Mouse (Mus musculus): ENCODE measurements around the gene Ldha. TPM values are rescaled to one million over a fixed set of nuclear protein-coding genes. Genes with fewer than 3 reads are reported as not detected.
"Not testable (repeated sequence)": the region's sequence is repeated elsewhere in the genome, so short reads cannot be mapped to it uniquely, and the experiment has no call there.

The Ldha gene
- polyA plus RNA-seq, 1 experiment from 2014 or later: 701 TPM

- 81% methylated on average over 20 of the region's 20 CpGs for WGBS
- Histone ChIP-seq H3K36me3 (ENCODE audit: control insufficient read depth, insufficient read depth, low read length) (peaks cover 14% of the 10 kb centered on the region), H3K4me3 (ENCODE audit: low read depth, low read length) (no peak overlapping the region), H3K27me3 (ENCODE audit: control insufficient read depth, insufficient read depth, low read depth, low read length) (no peaks in the 10 kb centered on the region), H3K4me1 (ENCODE audit: control insufficient read depth, insufficient read depth, low read length) (no peaks in the 10 kb centered on the region), H3K4me2 (ENCODE audit: low read length) (no peak overlapping the region), H3K9ac (ENCODE audit: low read depth, low read length) (no peak overlapping the region), H3K27ac (ENCODE audit: low read length) (no peak overlapping the region), H3K9me3 (replicated peaks; ENCODE audit: control insufficient read depth, low read length, poor library complexity, severe bottlenecking) (no peaks in the 10 kb centered on the region)
- no peak for ATAC-seq
Observed at GRCm38 (mm10) chr7:46827046-46827802, 14.1 kb upstream of the Ldha start.

GRCm38 (mm10) chr7:46827803-46828184 is 13.5 kb upstream of the Ldha start:
- no peaks in the 10 kb centered on the region for H3K9me3 ChIP-seq (replicated peaks; ENCODE audit: control insufficient read depth, low read length, poor library complexity, severe bottlenecking)

GRCm38 (mm10) chr7:46829911-46830310 is 11.4 kb upstream of the Ldha start:
- H3K4me3 ChIP-seq (ENCODE audit: low read depth, low read length): no peak overlapping the region
- no peak for ATAC-seq
- no peaks in the 10 kb centered on the region for H3K36me3 ChIP-seq (ENCODE audit: control insufficient read depth, insufficient read depth, low read length)
- H3K27ac ChIP-seq (ENCODE audit: low read length): no peak overlapping the region
- 90% methylated on average over 12 of the region's 12 CpGs for WGBS
- no peak overlapping the region for H3K9ac ChIP-seq (ENCODE audit: low read depth, low read length)
- H3K4me1 ChIP-seq (ENCODE audit: control insufficient read depth, insufficient read depth, low read length): no peaks in the 10 kb centered on the region
- no peaks in the 10 kb centered on the region for H3K9me3 ChIP-seq (replicated peaks; ENCODE audit: control insufficient read depth, low read length, poor library complexity, severe bottlenecking)
- H3K27me3 ChIP-seq (ENCODE audit: control insufficient read depth, insufficient read depth, low read depth, low read length): no peaks in the 10 kb centered on the region
- no peak overlapping the region for H3K4me2 ChIP-seq (ENCODE audit: low read length)

More at GRCm38 (mm10) chr7:46827803-46828184, 13.5 kb upstream of the Ldha start:
- no peaks in the 10 kb centered on the region for H3K4me1 ChIP-seq (ENCODE audit: control insufficient read depth, insufficient read depth, low read length)
- no peak overlapping the region for H3K4me2 ChIP-seq (ENCODE audit: low read length)
- H3K9ac ChIP-seq (ENCODE audit: low read depth, low read length): no peak overlapping the region
- no peak for ATAC-seq
- no peak overlapping the region for H3K4me3 ChIP-seq (ENCODE audit: low read depth, low read length)
- peaks cover 9% of the 10 kb centered on the region for H3K36me3 ChIP-seq (ENCODE audit: control insufficient read depth, insufficient read depth, low read length)
- H3K27me3 ChIP-seq (ENCODE audit: control insufficient read depth, insufficient read depth, low read depth, low read length): no peaks in the 10 kb centered on the region
- WGBS: 90% methylated on average over 2 of the region's 2 CpGs
- H3K27ac ChIP-seq (ENCODE audit: low read length): no peak overlapping the region

GRCm38 (mm10) chr7:46830799-46831590 is 10.3 kb upstream of the Ldha start:
- Histone ChIP-seq H3K27ac (ENCODE audit: low read length) (no peak overlapping the region), H3K4me2 (ENCODE audit: low read length) (no peak overlapping the region), H3K36me3 (ENCODE audit: control insufficient read depth, insufficient read depth, low read length) (no peaks in the 10 kb centered on the region), H3K4me3 (ENCODE audit: low read depth, low read length) (no peak overlapping the region), H3K4me1 (ENCODE audit: control insufficient read depth, insufficient read depth, low read length) (no peaks in the 10 kb centered on the region), H3K9ac (ENCODE audit: low read depth, low read length) (no peak overlapping the region), H3K27me3 (ENCODE audit: control insufficient read depth, insufficient read depth, low read depth, low read length) (no peaks in the 10 kb centered on the region), H3K9me3 (replicated peaks; ENCODE audit: control insufficient read depth, low read length, poor library complexity, severe bottlenecking) (no peaks in the 10 kb centered on the region)
- WGBS: 65% methylated on average over 13 of the region's 13 CpGs
- ATAC-seq: no peak

- Histone ChIP-seq H3K9me3 (replicated peaks; ENCODE audit: control insufficient read depth, low read length, poor library complexity, severe bottlenecking) (no peaks in the 10 kb centered on the region), H3K27ac (ENCODE audit: low read length) (no peak overlapping the region), H3K4me3 (ENCODE audit: low read depth, low read length) (no peak overlapping the region), H3K4me1 (ENCODE audit: control insufficient read depth, insufficient read depth, low read length) (no peaks in the 10 kb centered on the region), H3K9ac (ENCODE audit: low read depth, low read length) (no peak overlapping the region), H3K27me3 (ENCODE audit: control insufficient read depth, insufficient read depth, low read depth, low read length) (no peaks in the 10 kb centered on the region), H3K36me3 (ENCODE audit: control insufficient read depth, insufficient read depth, low read length) (no peaks in the 10 kb centered on the region), H3K4me2 (ENCODE audit: low read length) (no peak overlapping the region)
- no peak for ATAC-seq
- 87% methylated on average over 8 of the region's 8 CpGs for WGBS
Observed at GRCm38 (mm10) chr7:46831693-46832092, 9.6 kb upstream of the Ldha start.

- H3K4me1 ChIP-seq (ENCODE audit: control insufficient read depth, insufficient read depth, low read length); H3K9ac ChIP-seq (ENCODE audit: low read depth, low read length); H3K27me3 ChIP-seq (ENCODE audit: control insufficient read depth, insufficient read depth, low read depth, low read length); ATAC-seq; H3K4me2 ChIP-seq (ENCODE audit: low read length); H3K9me3 ChIP-seq (replicated peaks; ENCODE audit: control insufficient read depth, low read length, poor library complexity, severe bottlenecking); H3K4me3 ChIP-seq (ENCODE audit: low read depth, low read length); H3K36me3 ChIP-seq (ENCODE audit: control insufficient read depth, insufficient read depth, low read length); H3K27ac ChIP-seq (ENCODE audit: low read length): not testable (repeated sequence)
- 95% methylated on average over 11 of the region's 11 CpGs for WGBS
Observed at GRCm38 (mm10) chr7:46832112-46832810, 9.0 kb upstream of the Ldha start.

- Histone ChIP-seq H3K27me3 (ENCODE audit: control insufficient read depth, insufficient read depth, low read depth, low read length) (no peaks in the 10 kb centered on the region), H3K4me2 (ENCODE audit: low read length) (no peak overlapping the region), H3K36me3 (ENCODE audit: control insufficient read depth, insufficient read depth, low read length) (no peaks in the 10 kb centered on the region), H3K9me3 (replicated peaks; ENCODE audit: control insufficient read depth, low read length, poor library complexity, severe bottlenecking) (no peaks in the 10 kb centered on the region), H3K4me1 (ENCODE audit: control insufficient read depth, insufficient read depth, low read length) (peaks cover 3% of the 10 kb centered on the region; the same call in 1 of the 2 replicates), H3K9ac (ENCODE audit: low read depth, low read length) (no peak overlapping the region), H3K4me3 (ENCODE audit: low read depth, low read length) (no peak overlapping the region), H3K27ac (ENCODE audit: low read length) (no peak overlapping the region)
- 84% methylated on average over 6 of the region's 6 CpGs for WGBS
- no peak for ATAC-seq
Observed at GRCm38 (mm10) chr7:46833266-46833665, 8.0 kb upstream of the Ldha start.

GRCm38 (mm10) chr7:46833670-46834255 is 7.5 kb upstream of the Ldha start:
- WGBS: 94% methylated on average over 7 of the region's 7 CpGs
- no peaks in the 10 kb centered on the region for H3K27me3 ChIP-seq (ENCODE audit: control insufficient read depth, insufficient read depth, low read depth, low read length)
- H3K27ac ChIP-seq (ENCODE audit: low read length): no peak overlapping the region
- no peak for ATAC-seq
- H3K36me3 ChIP-seq (ENCODE audit: control insufficient read depth, insufficient read depth, low read length): no peaks in the 10 kb centered on the region
- no peak overlapping the region for H3K4me2 ChIP-seq (ENCODE audit: low read length)
- H3K4me1 ChIP-seq (ENCODE audit: control insufficient read depth, insufficient read depth, low read length): peaks cover 6% of the 10 kb centered on the region
- no peak overlapping the region for H3K9ac ChIP-seq (ENCODE audit: low read depth, low read length)
- H3K4me3 ChIP-seq (ENCODE audit: low read depth, low read length): no peak overlapping the region
- H3K9me3 ChIP-seq (replicated peaks; ENCODE audit: control insufficient read depth, low read length, poor library complexity, severe bottlenecking): no peaks in the 10 kb centered on the region
